ENCODE assay signal across 21 mouse cellular contexts in genomic region chr2:91116842-91117241, GRCm38 (mm10). TPM values are rescaled to one million over a fixed set of nuclear protein-coding genes. Genes with fewer than 3 reads are reported as not detected.
DNase-seq lines count a peak whose midpoint lies in the region; ATAC-seq and TF ChIP-seq lines count a peak whose summit lies in the region.
"Had no signal": no experiment of that assay in that cellular context is flagged by ENCODE, and none has a peak within 500 bp of the region (broad histone marks: within the 10 kb centered on the region; RNA-seq: fewer than 3 reads in every experiment).

No protein-coding gene starts in this region.

- 53% methylated on average over 5 of the region's 5 CpGs for WGBS in heart, adult 2 months
- 34% methylated on average over 5 of the region's 5 CpGs for WGBS in heart, embryonic 13.5 days

- H3K9ac ChIP-seq in heart, adult 2 months (ENCODE audit: low read depth, low read length), result no peak overlapping the region
- H3K9ac ChIP-seq in heart, embryonic 13.5 days, result 0 out of 2 replicates have a peak overlapping the region, but pooled peaks have one; percentile 30
- H3K9ac ChIP-seq: embryonic facial prominence, embryonic 12.5 days; forebrain, embryonic 15.5 days; hindbrain, embryonic 15.5 days had no signal

- TF ChIP-seq POLR2A in heart, adult 2 months (IDR thresholded peaks at IDR 0.05; ENCODE audit: insufficient read depth, low read depth, low read length), result no peak

- no peaks in the 10 kb centered on the region for H3K79me2 ChIP-seq in heart, adult 2 months (replicated peaks; ENCODE audit: control insufficient read depth, insufficient read depth, low read length)

- H3K4me1 ChIP-seq in heart, adult 2 months (ENCODE audit: control insufficient read depth, insufficient read depth, low read length), result no peaks in the 10 kb centered on the region; the same call in 1 of the 2 replicates
- H3K4me1 ChIP-seq in heart, embryonic 13.5 days, result peaks cover 50% of the 10 kb centered on the region
- H3K4me1 ChIP-seq: embryonic facial prominence, embryonic 12.5 days had no signal

- ATAC-seq in heart, embryonic 13.5 days (ENCODE audit: extremely low read depth, insufficient number of reproducible peaks, low FRiP score, low TSS enrichment), result no peak
- ATAC-seq: forebrain, embryonic 15.5 days; intestine, embryonic 16.5 days had no signal

- no peaks in the 10 kb centered on the region for H3K27me3 ChIP-seq in heart, adult 2 months (ENCODE audit: control insufficient read depth, insufficient read depth, low read length)
- no peaks in the 10 kb centered on the region for H3K27me3 ChIP-seq in heart, embryonic 13.5 days (replicated peaks)

- no peaks in the 10 kb centered on the region for H3K36me3 ChIP-seq in heart, adult 2 months (ENCODE audit: control insufficient read depth, insufficient read depth, low read length)
- H3K36me3 ChIP-seq in heart, embryonic 13.5 days, result peaks cover 28% of the 10 kb centered on the region
- H3K36me3 ChIP-seq: embryonic facial prominence, embryonic 12.5 days; forebrain, embryonic 15.5 days; hindbrain, embryonic 15.5 days had no signal

- no peaks in the 10 kb centered on the region for H3K9me3 ChIP-seq in heart, embryonic 13.5 days
- H3K9me3 ChIP-seq: embryonic facial prominence, embryonic 12.5 days; forebrain, embryonic 15.5 days; hindbrain, embryonic 15.5 days had no signal

- TF ChIP-seq CTCF in heart, adult 2 months (IDR thresholded peaks at IDR 0.05), result no peak

- no peak for TF ChIP-seq EP300 in heart, adult 2 months (IDR thresholded peaks at IDR 0.05; ENCODE audit: insufficient read depth, low read depth, low read length)

- H3K27ac ChIP-seq in heart, adult 2 months, result peak overlapping the region; percentile 94; the same call in 1 of the 2 replicates
- peak overlapping the region; percentile 98 for H3K27ac ChIP-seq in heart, embryonic 13.5 days (replicated peaks)
- H3K27ac ChIP-seq: embryonic facial prominence, embryonic 12.5 days; forebrain, embryonic 15.5 days; hindbrain, embryonic 15.5 days had no signal

- DNase-seq in heart, adult 2 months, result no peak
- no peak for DNase-seq in heart, postnatal 4 days
- no peak for DNase-seq in heart, postnatal 36 days
- DNase-seq in left cerebral cortex, postnatal 36 days (ENCODE audit: low spot score in 2 of 2), result peak; percentile 24 to 43
- no peak for DNase-seq in left cerebral cortex, adult 11 months (ENCODE audit: low spot score)
- no peak for DNase-seq in thymus, postnatal 14 days
- DNase-seq: adrenal gland, postnatal 10 days; cerebellum, adult 11-12 months; cerebellum, adult 9-10 months; cerebellum, postnatal 25 days; gastrocnemius, postnatal 14 days; kidney, adult 2 months had no signal

- H3K4me3 ChIP-seq in heart, adult 2 months, result no peak overlapping the region
- H3K4me3 ChIP-seq in heart, embryonic 13.5 days, result peak overlapping the region; percentile 75
- H3K4me3 ChIP-seq: embryonic facial prominence, embryonic 12.5 days; forebrain, embryonic 15.5 days; hindbrain, embryonic 15.5 days had no signal

- intact Hi-C loops in heart, adult 2 months (cut with DNase I), result loop anchor here (5.0 kb wide), 3 partner anchors 105 to 160 kb away; partner anchors contain the start of gene Pacsin3
- intact Hi-C loops in heart, postnatal 36 days (cut with DNase I), result loop anchor here (5.0 kb wide), 2 partner anchors 140 to 160 kb away; partner anchors contain the start of gene Pacsin3
- intact Hi-C loops in left cerebral cortex, postnatal 36 days (cut with DNase I), result loop anchor here (5.0 kb wide), 1 partner anchor 65 kb away; the partner anchor contains the start of gene Madd

- peak overlapping the region; percentile 81 for H3K4me2 ChIP-seq in heart, embryonic 13.5 days
- H3K4me2 ChIP-seq: embryonic facial prominence, embryonic 12.5 days; forebrain, embryonic 15.5 days; hindbrain, embryonic 15.5 days had no signal

RNA-seq across cellular contexts. Expression of gene Mybpc3, which starts 1.1 kb away (rescaled TPM):
- 1,000 to 10,000 TPM; 1,229 to 1,417 TPM for total RNA-seq in heart, adult 2 months (2021)
- polyA plus RNA-seq in heart, adult 2 months (2012; rRNA removed), result 1,378 and 1,771 TPM in 2 replicates
- 1,000 to 10,000 TPM; 1,781 to 1,857 TPM for total RNA-seq in heart, postnatal 4 days (2021)
- polyA plus RNA-seq in heart, embryonic 13.5 days (2015; fragmentation: Nextera tagmentation; extraction: Ambion mirVana), result 806 and 882 TPM in 2 replicates
- 1,000 to 10,000 TPM; 1,434 to 1,723 TPM for total RNA-seq in heart, postnatal 36 days (2021)
- total RNA-seq in left cerebral cortex, postnatal 36 days (2021), result under 1 TPM; 0.41 to 0.81 TPM
- total RNA-seq: gastrocnemius, adult 18-20 months had no signal
- polyA plus RNA-seq: C2C12; forebrain, embryonic 11.5 days; forebrain, embryonic 15.5 days; hindbrain, embryonic 11.5 days; hindbrain, embryonic 15.5 days; intestine, embryonic 16.5 days had no signal

RNA-seq across cellular contexts. Expression of gene Spi1, which starts 34.7 kb away (rescaled TPM):
- total RNA-seq in heart, adult 2 months (2021), result 1 to 10 TPM; 3.7 to 6.2 TPM
- polyA plus RNA-seq in heart, adult 2 months (2012; rRNA removed), result 10.2 and 17.2 TPM in 2 replicates
- 1 to 10 TPM; 2.7 to 3.5 TPM for total RNA-seq in heart, postnatal 4 days (2021)
- 3.5 and 3.9 TPM in 2 replicates for polyA plus RNA-seq in heart, embryonic 13.5 days (2015; fragmentation: Nextera tagmentation; extraction: Ambion mirVana)
- 1 to 10 TPM; 4.2 to 6.2 TPM for total RNA-seq in heart, postnatal 36 days (2021)
- total RNA-seq in left cerebral cortex, postnatal 36 days (2021), result 1 to 10 TPM; 4.1 to 5.5 TPM
- polyA plus RNA-seq: C2C12 had no signal

RNA-seq across cellular contexts. Expression of gene Slc39a13, which starts 46.6 kb away (rescaled TPM):
- total RNA-seq in heart, adult 2 months (2021), result 10 to 100 TPM; 21.1 to 22.3 TPM
- polyA plus RNA-seq in heart, adult 2 months (2012; rRNA removed), result 57.3 and 58.6 TPM in 2 replicates
- 10 to 100 TPM; 32.6 to 36.8 TPM for total RNA-seq in heart, postnatal 4 days (2021)
- polyA plus RNA-seq in heart, embryonic 13.5 days (2015; fragmentation: Nextera tagmentation; extraction: Ambion mirVana), result 45.0 and 55.5 TPM in 2 replicates
- total RNA-seq in heart, postnatal 36 days (2021), result 10 to 100 TPM; 21.7 to 24.2 TPM
- total RNA-seq in left cerebral cortex, postnatal 36 days (2021), result 10 to 100 TPM; 27.6 to 36.6 TPM

Comparison
In these comparisons a context has a peak if more than half of its experiments do, and no peak if none do; other contexts are left out.
1. DNase-seq: peak in left cerebral cortex, postnatal 36 days (2 of 2); none in heart, adult 2 months (0 of 2), heart, postnatal 4 days (single experiment), heart, postnatal 36 days (0 of 2), left cerebral cortex, adult 11 months (single experiment) and thymus, postnatal 14 days (single experiment).
2. RNA of gene Mybpc3, which starts 1.1 kb away (total RNA-seq): 1,781 to 1,857 TPM in heart, postnatal 4 days, 1,434 to 1,723 TPM in heart, postnatal 36 days and 1,229 to 1,417 TPM in heart, adult 2 months; 0.41 to 0.81 TPM in left cerebral cortex, postnatal 36 days; every median in the first group is over 100 times any median in the second.